Mouse (Mus musculus) frontal cortex, postnatal 10 days (tissue): ENCODE data around the gene Lrp6.

Experiments used
- DNase-seq, 2 experiments: peaks; one replicate each; pipeline ENCODE4 v3.0.0; 2022; ENCODE audit warnings: low spot score in 2 of 2, mixed read lengths in 1 of 2

Gene Lrp6

DNA sequence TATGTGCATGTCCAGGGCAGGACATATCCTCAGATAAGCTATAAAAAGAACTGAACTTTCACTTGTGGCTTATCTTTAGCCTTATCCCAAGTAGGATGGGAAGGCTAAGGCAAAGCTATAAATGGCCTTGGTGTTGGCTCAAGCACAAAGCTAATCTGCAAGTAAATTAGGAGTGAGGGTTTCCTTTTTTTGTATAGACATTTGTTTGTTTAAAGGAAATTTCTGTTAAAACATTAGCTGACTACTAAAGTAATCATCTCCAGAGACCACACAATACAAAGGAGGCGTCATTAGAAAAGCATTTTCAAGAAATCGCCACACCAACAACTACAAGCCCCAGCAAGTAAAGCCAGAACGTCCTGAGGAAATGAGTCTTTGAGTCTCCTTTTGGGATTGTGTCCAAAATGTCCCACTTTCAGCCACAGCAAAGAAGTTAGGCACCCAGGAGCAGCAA, 8.6 kb upstream of the Lrp6 start:
- DNase-seq: no peak

DNA sequence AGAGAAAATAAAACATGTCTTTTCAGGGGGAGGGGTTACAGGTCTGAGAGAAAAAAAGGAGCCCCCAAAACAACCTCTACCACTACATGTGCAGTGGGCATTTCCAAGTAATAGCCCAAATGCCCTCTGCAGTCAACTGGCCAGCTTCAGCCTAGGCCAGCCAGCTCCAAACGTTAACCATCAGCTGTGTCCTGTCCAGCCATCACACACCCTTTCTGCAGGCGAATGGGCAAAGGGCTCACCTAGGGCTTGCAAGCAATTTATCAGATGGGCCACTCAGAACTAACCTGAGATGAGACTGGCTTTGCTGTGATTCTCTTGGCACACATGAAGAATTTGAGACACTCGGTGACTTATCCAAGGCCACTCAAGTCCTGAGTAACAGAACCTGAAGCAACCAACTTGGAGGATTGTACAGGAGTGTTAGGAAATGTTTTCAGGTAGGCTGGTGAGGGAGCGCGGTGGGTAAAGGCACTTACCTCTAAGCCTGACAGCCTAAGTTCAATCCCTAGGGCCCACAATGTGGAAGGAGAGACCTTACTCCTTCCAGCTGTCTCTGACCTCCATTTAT, 1.3 kb upstream of the Lrp6 start:
- no peak for DNase-seq

DNA sequence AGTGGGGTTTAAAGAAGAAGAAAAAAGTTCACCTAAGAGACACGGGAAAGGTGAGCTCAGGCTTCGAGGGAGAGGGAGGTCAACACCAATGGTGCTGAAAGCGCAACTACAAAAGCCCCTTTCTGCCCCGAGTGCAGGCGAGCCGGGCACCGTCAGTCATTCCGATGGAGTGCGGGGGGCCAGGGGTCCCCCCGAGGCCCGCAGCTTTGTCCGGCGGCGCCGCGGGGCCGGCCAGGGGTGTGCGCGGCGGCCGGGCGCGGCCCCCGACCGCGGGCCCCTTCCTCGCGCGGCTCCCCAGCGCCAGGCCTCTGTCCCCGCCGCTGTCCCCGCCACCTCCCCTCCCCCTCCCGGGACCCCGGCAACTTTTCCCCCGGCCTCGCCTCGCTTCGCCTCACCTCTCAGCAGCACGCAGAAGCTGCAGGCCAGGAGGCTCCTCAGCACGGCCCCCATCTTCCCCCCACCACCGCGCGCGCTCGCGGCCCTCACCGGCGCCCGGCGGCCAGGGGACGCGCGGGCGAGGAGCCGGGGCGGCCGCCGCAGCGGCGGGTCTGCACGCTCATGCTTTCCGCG, 432 bp downstream of the Lrp6 start:
- peak in 1 of 2 experiments; percentile 14 for DNase-seq

DNA sequence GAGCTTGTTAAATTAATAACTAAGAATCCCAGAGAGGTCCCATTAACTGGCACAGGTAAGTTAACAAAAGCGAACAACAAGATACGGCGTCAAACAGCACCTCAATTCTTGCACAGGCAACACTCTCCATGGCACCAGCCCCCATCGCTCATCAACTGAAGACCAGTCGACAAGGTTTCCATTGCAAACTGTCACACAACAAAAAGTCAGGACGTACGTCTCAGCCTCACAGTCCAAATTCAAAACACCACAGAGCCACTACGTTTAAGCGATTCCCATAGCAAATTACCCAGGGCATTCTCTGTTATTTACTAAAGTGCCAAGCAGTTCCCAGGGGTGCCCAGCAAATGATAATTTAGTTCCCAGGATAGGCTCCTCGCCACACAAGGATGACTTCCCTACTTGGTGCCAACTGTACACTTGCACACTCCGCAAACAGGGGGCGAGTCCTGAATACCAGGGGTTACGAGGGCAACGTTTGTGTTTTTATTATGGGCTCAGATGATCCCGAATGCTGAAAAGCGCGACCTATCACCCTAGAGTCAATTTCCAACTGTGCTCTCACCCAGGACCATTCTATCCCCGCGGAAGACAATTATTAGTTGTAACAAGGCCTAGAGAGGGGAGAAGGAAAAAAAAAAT, 1.0 kb downstream of the Lrp6 start:
- no peak for DNase-seq

DNA sequence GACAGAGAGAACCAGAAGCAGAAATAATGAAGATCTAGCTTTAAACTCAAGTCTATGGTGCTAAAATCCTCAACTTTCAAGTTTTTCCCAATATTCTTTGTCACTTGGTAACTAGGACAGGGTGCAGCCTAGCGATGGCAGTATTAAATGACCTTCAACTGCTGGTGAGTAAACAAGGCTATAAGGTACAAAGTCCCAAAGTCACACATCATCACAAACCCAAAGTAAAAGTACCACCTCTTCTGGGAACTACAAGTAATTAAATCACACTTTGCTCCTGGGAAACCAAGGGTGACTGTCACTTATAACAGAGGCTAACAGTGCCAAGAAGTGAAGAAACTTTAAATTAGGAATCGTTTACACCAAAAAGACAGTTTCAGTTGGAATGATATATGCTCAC, 2.2 kb downstream of the Lrp6 start:
- no peak for DNase-seq

DNA sequence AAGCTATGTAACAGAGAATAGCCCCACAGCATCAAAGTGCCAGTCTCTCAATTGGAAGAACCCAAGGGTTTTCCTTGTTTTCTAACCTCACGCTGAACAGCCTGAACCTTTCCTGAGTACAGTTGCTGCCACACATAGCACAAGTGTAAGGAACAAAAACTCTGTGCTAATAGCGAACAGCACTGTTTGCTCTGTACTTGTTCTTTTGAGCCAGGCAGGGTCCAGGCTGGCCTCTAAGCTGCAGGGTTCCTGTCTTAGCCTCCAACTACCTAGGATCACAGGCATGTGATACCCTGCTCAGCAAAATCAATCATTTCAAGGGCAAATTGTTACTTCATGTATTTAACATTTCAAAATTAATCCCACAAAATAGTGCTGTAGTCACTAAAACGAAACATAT, 7.1 kb downstream of the Lrp6 start:
- DNase-seq: no peak

DNA sequence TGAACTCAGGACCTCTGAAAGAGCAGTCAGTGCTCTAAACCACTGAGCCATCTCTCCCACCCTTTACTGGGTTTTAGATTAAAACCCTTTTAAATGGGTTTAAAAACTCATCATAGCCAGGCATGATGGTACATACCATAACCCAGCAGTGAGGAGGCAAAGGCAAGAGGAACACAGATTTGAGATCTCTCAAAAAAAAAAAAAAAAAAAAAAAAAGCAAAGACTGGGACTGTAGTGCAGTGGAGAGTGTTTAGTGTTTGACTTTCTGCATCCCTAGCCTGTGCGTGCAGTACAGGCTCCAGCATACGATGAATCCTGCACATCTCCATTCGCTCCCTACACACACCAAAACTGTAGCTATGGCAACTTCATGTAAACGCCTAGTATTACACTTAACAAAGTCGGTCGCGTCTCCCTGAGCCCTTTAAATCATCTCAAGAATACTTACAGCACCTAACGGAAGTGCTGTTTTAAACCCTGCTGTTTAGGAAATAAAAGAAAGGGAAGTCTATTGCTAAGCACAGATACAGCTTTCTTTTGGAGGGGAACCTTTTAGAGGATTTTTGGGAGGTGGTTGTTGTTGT, 8.1 kb downstream of the Lrp6 start:
- DNase-seq: no peak

DNA sequence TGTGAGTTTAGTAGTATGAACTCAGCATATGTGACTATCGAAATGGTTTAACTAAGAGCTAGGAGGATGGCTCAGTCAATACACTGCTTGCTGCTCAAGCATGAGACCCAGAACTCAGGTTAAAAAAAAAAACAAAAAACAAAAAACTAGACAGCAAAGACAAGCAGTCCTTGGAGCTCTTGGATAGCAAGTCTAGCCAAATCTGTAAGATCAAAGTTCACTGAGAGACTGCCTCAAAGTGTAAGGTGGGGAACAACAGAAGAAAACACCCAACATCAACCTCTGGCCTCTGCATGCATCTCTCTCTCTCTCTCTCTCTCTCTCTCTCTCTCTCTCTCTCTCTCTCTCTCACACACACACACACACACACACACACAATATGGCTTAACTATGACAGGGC, 9.7 kb downstream of the Lrp6 start:
- DNase-seq: no peak

DNA sequence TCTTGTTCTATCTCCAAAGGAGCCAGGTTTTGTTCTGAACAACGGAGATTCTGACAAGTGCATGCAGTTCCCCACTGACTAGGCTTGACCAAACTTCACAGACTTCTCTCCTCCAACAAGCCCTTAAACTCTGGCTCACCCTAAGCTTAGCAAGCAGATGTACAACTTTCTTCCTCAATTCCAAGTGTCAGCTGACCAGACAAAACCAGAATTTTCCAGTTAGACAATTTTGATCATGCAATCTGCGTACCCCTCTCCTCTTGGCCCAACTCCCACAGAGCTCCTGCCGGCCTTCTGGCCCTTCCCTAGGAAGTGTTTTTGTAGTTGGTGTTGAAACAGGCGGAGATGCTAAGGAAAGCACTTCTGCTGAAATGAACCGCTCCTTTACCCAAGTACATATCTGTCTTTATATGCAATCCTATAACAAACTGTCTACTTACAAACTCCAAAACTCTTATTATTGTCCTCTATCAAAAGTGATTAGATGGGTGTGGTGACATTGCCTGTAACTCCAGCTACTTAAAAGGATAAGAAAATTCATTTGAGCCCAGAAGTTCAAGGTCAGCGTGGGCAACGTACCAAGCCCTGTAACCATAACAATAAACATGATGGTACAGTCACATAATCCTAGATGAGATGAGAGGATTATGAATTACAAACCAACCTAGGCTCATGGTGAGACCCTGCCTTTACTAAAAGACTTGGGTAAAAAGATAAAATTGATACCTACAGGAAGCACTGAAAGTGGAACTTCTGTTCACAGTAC, 10.4 kb downstream of the Lrp6 start:
- no peak for DNase-seq

DNA sequence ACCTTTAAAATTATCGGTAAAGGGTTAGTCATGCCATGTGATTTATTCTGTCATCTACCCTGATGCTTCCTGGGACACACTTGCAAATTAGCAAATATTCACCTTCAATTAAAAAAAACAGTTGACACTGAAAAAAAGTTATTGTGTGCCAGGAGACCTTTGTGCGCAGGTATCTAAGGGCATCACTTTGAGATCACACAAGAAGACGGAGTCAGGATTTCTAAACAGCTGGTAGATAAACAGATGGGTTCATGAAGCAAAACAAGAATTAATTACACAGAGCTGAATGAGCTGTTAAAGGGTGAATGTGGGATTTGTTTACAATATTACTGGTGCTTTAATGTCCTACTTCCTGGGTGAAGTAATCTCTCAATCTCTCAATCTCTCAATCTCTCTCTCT, 11.6 kb downstream of the Lrp6 start:
- no peak for DNase-seq

DNA sequence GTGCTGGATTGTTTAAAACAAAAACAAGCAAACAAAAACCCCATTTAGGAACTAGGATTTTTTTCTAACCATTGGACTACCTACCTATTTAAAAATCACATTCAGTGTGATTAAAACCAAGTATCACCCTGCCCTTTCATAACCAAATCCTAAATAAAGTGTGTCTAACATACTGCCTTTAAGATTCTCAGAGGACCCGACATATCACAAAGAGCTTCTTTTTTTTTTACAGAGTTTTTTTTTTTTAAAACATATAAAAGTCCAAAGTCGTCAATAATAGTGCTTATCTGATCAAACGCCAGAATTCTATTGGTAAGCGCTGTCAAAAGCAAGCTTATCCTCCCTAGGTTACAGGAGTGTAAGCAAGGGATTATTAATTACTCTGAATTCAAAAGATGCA, 12.5 kb downstream of the Lrp6 start:
- no peak for DNase-seq

DNA sequence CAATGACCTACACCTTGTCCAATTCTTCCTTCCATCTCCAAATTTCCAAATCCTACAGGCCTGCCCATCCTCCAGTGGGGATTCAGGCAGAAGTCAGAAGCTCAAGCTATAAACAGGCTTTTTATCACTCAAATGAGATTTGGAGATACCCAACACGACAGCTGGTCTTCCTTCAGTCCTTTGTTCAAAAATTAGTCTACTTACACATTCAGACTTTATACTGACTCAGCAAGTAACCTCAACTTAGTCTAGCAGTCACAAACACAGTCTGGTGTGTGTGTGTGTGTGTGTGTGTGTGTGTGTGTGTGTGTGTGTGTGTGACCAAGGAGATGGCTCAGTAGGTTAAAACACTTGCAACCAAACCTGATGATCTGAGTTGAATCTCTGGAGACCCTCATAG, 15.8 kb downstream of the Lrp6 start:
- DNase-seq: no peak

DNA sequence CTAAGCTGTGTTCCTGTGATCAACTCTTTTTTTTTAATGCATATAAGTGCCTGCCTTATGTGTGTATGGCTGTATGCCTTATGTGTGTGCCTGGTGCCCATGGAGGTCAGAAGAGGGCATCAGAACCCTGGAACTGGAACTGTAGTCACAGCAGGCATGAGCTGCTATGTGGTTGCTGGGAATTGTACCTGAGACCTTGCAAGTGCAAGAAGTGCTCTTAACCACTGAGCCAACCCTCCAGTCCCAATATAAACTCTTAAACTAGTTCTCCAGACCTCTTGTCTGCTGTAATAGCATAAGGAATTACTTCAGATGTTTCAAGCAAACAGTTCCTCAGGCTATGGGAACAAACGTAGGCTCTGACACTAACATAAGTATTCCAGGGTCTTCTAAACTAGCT, 16.4 kb downstream of the Lrp6 start:
- DNase-seq: no peak

DNA sequence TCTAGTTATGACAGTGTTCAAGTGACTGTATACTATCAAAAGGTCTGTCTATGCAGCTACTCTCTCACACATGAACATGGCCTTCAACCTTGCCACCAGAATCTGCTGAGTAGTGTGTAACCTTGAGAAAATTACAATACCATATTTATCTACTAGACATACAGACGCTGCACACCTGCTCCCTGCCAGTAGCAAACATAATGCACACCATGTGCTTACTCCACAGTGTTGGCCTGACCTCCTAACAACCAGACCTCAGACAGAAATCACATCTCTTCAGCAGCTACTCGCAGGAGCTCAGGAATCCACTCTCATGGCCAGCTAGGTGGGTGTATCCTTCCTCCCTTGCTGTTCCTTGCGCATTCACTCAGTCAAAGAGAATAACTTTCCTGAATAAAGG, 21.9 kb downstream of the Lrp6 start:
- DNase-seq: no peak

DNA sequence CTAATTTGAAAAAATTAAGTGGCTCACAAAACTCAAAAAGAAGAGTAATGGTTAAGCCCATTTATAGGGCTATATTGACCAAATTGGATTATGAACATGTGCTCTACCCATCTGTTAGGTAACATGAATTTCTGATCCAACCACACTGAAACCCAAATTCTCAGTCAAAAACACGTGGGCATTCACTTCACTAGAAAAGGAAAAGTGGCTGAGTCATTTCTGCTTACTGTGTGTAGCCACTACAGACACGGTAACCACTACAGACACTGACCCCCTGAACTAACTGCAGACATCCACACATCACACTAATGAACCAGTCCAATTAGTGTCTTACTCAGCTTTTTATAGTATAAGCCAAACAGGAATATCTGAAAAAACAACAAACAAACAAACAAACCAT, 22.7 kb downstream of the Lrp6 start:
- no peak for DNase-seq

DNA sequence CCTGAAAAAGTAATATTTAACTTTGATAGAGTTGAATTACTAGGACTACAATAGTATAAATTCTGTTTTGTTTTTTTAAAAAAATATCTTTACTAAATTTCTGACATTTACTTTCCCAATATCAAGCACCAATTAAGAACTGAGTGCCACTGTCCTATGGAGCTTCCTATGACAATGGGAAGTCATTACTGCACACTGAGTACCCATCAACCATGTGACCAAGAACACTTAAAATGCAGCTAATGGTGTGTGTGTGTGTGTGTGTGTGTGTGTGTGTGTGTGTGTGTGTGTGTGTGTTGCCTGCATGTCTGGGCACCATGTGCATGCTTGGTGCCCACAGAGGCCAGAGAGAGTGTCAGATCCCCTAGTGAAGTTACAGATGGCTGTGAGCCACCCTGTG, 23.2 kb downstream of the Lrp6 start:
- no peak for DNase-seq

DNA sequence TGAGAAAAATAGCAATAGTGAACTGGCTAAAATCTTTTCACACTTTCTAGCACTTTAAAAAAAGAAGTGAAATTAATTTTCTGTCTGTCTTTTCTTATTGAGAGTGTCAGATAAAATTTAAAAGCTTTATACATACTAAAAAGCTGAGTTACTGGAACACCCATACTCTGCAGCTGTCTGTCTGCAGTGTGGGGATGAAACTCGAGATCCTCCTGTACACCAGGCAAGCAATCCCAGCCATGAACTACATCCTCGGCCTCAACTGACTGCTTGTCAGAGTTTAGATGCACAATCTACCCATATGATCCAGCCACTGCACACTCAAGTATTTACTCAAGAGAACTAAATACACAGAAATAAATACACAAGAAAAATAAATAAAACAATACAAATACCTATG, 24.4 kb downstream of the Lrp6 start:
- no peak for DNase-seq

DNA sequence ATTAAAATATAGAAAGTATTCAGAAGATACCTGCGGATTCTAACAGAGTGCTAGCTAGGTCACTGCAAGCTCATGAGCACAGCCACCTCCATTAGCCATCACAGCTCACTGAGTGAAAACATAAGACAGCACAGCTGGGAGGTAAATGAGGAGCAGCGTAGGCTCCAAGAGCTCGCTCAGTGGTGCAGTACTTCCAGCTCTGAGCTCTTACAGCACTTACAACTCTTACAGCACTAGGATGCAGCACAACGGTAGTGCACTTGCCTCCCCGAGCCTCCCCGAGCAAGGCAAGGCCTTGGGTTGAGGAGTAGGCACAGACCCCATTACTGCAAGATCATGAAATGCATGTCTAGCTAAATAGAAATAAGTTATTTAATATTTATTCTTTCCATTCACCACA, 26.6 kb downstream of the Lrp6 start:
- DNase-seq: no peak

DNA sequence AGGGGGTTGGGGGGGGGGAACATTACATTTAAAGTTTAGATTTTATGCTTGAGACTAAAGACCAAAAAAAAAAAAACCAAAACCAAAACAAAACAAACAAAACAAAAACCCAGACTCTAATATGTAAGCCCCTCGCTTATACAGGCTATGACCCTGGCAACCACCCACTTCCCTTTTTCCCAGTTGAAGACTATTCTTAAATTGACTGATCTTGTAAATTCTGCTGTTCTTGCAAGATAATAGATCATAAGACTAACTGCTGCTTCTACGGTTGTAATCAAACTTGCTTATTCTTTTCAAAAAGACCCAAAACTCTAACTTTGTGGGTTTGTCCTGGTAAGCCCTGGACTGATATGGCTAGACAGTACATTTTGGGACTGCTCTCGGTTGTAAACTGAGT, 27.3 kb downstream of the Lrp6 start:
- no peak for DNase-seq

DNA sequence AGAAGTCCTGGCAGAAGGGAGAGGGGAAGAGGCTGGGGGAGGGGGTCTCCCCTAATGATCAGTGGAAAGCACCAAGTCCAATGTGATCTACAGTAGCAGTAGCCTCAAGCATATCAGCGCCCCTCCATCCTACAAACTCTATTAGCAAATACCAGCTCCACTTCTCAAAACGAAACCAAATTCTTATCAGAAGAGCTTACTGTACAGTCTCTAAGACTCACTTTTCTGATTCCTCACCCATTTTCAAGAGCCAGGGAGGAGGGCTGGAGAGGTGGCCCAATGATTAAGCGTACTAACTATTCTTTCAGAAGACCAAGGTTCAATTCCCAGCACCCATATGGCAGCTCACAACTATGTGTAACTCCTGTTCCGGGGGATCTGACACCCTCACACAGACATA, 28.0 kb downstream of the Lrp6 start:
- no peak for DNase-seq

DNA sequence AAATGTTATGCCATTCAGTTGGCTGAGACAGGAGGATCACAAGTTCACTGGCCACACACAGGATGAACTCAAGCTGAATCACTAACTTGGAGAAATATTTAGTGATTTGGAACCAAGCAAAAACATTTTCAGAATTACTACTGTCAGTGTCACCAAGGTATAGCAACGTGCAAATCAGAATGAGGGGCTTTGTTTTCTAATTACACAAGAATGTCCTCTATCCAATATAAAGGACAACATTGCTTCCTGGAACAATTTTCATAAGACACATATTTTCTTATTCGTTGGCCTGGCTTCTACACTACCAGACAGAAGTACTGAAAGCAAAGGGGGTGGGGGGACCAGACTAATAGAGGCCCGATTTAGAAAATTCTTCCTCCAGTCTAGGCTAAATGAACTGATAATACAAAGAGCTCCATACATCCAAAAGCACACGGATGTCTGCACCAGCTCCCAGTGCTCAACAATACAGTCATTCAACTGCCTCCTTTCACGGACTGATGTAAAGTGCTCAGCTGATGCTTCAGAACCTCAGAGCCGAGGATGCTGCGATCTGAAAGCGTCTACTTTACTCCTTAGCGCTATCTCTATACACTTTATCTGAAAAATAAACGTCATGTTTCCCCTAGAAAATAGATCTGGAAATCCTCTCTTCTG, 29.2 kb downstream of the Lrp6 start:
- no peak for DNase-seq

DNA sequence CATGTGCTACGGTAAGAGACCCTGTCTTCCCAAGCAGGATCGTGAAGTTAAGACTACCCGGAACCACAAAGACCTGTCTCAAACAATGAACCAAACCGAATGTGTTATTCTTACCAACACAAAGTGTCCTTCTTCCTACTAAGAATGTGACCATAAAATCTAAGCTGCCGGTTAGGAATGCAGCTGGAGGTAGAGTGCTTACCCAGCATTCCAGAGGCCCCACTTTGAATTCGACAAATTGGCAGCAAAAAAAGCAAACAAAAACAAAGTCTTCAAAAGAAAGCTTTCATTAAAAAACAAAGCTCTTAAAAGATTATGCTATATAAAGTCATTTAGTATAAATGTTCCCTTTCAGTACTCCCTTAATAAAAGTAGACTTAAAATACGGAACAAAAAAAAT, 31.6 kb downstream of the Lrp6 start:
- no peak for DNase-seq
